Mouse (Mus musculus): ENCODE data around the gene Tlcd2.

Gene Tlcd2

DNA sequence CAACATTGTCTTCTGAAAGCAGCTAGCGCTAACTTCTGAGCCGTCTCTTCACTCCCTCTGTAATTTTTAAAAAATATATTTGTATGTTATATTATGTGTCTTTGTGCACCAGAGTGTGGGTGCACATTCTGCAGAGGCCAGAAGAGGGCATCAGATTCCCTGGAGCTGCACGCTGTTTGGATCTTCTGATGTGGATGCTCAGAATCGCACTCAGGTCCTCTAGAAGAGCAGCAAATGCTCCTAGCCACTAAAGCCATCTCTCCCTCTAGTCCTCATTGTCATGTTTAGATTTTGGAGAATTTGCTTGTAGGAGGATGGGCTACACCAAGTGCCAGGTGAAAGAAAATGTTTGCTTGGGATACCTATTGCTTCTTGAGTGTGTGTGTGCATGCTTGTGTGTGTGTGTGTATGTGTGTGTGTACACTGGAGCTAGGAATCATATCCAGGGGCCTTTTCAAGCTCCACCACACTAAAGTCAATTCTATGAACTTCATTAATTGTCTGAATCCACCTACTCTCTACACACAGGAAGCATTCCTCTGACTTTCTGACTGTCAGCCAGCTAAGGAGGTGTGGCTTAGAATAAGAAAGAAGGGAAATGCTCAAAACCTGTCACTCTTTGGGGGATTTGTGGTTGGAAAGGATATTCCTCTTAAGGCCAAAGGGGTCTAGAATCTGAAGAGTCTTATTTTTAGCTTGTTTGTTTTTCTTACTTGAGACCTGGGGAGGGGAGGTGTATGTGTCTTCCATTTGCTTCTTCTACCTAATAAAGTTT, 5.4 kb downstream of the Tlcd2 start:
- no peak for DNase-seq (ENCODE audit: low spot score in 2 of 2)

DNA sequence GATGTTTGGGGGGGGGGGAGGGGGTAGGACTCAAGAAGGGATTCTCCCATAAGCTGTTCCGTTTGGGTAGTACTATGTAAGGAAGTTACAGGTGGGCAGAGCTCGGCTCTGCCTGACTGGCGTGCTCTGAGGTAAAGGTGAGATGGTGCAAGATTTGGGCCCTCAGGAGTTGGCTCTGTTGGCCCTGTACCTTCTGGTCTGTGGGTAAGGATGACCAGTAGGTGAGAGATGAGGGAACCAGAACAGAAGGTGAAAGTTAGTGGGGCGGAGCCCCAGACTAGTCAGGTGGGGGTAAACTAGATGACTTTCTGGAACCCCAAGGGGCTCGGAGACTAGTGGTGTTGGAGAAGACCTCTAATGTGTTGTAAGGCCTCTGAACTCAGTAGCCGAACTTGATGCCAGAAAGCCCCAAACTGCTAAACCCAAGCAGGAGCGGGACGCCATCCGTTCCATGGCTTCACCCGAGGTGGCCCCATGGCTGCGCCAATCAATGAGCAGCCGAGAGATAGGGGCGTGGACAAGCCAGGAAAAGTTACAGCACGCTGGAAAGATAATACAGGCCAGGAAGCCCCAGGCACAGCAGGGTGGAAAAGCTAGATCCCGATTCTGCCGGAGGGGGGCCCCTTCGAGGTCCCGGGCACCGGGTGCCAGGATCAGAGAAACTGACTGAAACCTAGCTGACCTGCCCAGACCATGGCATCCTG, 6.1 kb downstream of the Tlcd2 start:
- peak in 1 of 2 experiments; percentile 27 for DNase-seq (ENCODE audit: low spot score in 2 of 2)

DNA sequence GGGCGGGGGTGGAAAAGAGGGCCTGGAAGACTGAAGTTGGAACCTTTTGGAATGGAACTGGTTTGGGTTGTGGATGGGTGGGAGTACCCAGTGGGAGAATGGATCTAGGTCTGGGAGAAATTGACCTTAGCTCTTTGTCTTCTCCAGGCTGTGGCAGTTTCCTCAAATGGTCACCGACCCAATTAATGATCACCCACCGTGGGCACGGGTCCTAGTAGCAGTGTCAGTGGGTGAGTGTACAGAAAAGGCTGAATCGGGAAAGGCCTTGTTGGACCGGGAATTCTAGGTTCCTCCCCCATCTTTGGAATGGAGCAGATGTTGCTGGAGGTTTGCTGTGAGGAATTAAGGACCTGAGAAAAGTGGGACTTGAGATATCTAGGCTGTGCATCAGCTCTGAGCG, 6.9 kb downstream of the Tlcd2 start:
- DNase-seq (ENCODE audit: low spot score in 2 of 2) = no peak

DNA sequence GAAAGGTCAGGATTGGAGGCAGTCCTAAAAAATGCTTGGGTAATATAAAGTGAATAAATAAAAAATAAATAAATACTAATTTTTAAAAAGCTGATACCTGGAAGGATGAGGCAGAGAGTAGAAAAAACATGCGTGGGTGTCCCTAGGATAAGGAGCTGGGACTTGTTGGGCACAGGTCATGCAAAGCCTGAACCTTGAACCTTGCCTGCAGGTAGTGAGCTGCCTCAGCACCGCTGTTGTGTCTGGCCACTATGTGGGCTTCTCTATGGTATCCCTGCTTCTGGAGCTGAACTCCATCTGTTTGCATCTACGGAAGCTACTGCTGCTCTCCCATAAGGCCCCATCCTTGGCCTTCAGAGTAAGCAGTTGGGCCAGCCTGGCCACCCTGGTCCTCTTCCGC, 7.7 kb downstream of the Tlcd2 start:
- no peak for DNase-seq (ENCODE audit: low spot score in 2 of 2)

DNA sequence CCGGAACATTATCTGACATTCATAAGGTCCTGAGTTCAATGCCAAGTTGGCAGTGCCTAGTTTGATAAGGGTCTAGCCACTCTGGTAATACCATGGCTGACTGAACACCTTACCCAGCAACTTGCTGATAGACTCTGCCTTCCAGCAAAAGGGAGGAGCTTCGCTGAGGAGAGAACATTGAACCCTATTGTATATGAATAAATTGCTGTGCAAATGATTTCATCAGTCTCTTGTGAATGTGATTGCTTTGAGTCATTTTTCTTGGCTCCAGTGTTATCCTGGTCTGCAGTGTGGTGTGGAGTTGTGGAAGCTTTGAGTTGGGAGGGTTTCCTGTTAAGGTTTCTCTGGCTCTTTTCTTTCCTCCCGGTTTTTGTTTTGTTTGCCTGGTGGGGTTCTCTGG, 9.2 kb downstream of the Tlcd2 start:
- no peak for DNase-seq (ENCODE audit: low spot score in 2 of 2)

DNA sequence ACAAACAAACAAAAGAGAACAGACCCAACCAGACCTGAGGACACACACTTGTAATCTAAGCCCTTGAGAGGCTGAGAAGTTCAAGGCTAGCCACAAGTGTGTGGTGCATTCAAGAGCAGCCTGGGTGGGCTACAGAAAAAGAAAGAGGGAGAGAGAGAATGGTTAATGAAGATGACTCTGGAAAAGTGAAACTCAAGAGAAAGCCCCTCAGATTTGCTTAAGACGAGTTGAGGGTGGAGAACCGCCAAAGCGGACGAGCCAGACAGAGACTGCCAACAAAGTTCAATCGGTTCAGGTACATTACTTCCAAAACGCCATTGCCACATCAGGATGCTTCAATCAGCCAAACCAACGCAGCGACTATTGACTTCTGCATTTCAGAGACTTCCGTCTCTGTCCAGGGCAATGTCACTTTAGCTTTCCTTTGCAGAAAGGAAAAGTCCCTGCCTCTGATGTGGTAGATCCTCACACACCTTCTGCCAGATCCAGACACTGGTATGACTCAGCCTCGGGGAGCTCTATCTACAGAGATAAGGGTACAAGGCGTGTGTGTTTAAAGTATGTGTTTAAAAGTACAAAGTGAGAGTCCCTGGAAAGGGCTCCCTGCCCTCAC, 11.1 kb downstream of the Tlcd2 start:
- DNase-seq (ENCODE audit: low spot score in 2 of 2) = no peak

DNA sequence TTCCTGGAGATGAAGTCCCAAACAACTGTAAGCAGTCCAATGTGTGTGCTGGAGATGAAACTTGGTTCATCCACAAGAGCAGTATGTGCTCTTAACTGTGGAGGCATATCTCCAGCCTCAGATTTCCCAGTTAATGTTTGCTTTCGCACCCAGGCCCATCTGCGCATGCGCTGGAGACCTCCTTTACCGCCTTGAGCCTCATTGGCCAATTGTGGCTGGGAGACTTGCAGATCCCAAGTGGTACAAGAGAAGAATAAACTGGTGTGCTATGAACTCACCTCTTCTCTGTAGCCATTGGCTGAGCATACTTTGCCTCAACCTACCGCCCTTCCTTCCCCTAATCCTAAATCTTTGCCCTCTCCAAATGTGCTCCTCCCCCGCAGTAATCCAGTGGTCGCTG, 11.9 kb downstream of the Tlcd2 start:
- DNase-seq (ENCODE audit: low spot score in 2 of 2) = no peak

DNA sequence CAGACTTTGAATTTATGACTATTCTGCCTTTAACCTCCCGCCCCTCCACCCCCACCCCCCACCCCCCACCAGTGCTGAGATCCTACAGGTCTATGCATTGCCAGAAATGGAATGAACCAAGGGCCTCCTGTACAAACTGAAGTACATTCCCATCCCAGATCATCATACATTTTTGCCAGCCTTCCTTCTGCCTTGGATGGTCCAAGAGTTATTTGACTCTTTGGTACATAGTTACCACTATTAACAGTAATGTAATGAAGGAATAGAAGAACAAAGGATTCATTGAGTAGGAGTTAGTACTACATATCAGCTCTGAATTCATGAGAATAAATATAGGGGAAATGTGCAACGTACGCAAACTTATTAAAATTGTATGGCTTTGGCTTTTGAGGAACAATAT, 24.7 kb downstream of the Tlcd2 start:
- DNase-seq (ENCODE audit: low spot score in 2 of 2) = no peak

DNA sequence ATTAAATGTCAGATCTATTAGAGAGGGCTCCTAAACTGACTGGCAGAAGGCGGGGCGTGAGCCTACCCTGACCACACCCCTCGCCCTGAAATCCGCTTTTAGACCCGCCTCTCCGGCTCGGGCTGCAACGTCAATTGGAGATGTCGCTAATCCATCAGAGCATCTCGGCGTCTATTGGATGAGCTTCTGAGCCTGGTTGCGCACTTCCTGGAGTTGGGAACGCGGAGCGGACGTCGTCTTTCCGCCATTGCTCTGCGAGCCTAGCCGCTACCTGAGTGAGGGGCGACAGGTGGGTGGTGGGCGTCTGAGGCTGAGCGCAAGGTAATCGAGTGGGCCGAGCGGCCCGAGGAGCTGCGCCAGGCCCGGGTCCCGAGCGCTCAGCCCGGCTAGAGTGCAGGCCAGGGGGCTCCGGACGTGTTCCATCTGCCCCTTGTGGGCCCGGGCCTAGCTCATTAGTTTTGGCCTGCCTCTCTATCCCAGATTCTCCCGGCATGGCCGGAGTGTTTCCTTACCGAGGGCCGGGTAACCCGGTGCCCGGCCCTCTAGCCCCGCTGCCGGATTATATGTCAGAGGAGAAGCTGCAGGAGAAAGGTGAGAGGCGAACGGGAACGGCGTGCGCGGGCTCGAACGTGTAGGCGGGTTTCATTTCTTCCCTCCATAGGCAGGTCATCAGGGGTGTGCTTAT, 25.2 kb downstream of the Tlcd2 start, which contains the start of gene Prpf8:
Gene Prpf8, plus strand, starts transcription at position 216 of the 685 bp plus-strand sequence.
- peak; percentile 95 for DNase-seq (ENCODE audit: low spot score in 2 of 2)

DNA sequence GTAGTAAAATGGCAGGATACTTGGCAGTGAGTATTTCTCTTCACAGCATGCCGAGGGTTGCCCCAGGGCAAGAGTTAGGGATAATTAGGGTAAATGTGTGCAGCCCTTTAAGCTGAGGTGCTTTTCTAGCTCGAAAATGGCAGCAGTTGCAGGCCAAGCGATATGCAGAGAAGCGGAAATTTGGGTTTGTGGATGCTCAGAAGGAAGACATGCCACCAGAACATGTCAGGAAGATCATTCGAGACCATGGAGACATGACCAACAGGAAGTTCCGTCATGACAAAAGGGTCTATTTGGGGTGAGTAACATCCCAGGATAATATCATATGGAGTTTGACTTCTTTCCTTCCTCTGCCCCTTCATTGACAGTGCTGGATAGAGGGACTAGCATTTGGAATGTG, 26.0 kb downstream of the Tlcd2 start:
- no peak for DNase-seq (ENCODE audit: low spot score in 2 of 2)

DNA sequence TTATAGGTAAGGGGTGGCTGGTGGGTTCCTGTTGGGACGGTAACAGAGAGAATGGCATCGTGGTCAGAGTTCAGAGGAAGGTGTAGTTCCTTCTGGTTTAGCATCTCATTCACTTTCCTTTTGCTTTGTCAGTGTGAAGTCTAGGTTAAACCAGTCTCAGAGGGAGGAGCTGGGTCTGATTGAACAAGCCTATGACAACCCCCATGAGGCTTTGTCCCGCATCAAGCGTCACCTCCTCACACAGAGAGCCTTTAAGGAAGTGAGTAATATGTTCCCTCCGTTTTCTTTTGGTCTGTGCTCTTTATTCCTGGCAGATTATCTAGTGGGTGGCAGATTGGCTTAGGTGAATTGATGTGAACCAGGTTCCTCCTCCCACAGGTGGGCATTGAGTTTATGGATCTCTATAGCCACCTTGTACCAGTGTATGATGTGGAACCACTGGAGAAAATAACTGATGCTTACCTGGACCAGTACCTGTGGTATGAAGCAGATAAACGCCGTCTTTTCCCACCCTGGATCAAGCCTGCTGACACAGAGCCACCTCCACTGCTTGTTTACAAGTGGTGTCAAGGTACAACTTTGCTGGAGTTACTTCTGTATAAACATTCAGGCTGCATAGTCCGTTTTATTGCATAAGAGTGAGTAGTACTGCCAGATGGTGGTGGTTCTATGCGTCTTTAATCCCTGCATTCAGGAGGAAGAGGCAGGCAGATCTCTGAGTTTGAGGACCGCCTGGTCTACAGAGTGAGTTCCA, 33.0 kb downstream of the Tlcd2 start:
- no peak for DNase-seq (ENCODE audit: low spot score in 2 of 2)

DNA sequence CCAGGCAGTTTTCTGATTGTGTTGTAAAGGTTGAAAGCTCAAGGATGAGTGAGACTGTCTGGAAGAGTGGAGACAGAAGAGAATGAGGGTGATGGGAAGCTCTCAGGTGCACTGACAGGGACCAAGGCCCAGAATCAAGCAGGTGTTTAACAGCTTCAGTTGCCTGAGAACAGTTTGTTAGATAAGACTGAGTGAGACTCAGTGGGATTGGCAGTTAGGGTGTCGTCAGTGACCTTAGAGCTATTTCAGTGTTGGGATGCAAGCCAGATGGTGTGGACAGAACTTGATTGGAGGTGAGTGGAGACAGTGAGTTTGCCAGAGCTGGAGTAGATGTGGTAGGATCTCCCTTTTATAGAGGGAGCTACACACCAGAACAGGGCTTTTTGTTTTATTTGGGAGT, 36.6 kb downstream of the Tlcd2 start:
- DNase-seq (ENCODE audit: low spot score in 2 of 2) = no peak

DNA sequence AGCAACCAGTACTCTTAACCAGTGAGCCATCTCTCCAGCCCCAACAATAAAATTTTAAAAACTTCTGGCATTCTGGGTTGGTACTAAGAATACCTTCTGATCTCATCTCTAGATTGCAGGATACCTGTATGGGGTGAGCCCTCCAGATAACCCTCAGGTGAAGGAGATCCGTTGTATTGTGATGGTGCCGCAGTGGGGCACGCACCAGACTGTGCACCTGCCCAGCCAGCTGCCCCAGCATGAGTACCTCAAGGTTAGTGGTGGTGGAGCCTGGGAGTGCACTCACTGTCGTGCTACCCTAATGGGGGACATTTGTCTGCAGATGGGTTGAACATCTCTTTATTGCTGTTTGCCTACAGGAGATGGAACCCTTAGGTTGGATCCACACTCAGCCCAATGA, 46.6 kb downstream of the Tlcd2 start:
- DNase-seq (ENCODE audit: low spot score in 2 of 2) = no peak

DNA sequence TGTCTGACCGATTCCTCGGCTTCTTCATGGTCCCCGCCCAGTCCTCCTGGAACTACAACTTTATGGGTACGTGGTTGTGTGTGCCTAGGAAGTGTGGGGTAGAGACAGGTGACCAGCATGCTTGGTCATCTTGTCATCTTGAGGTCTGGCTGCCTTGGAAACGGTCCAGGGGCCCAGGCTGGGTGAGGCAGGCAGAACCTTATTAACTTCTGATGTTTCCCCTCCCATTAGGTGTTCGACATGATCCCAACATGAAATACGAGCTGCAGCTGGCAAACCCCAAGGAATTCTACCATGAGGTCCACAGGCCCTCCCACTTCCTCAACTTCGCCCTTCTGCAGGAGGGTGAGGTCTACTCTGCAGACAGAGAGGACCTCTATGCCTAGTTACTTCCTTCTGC, 47.4 kb downstream of the Tlcd2 start:
- DNase-seq (ENCODE audit: low spot score in 2 of 2) = no peak

DNA sequence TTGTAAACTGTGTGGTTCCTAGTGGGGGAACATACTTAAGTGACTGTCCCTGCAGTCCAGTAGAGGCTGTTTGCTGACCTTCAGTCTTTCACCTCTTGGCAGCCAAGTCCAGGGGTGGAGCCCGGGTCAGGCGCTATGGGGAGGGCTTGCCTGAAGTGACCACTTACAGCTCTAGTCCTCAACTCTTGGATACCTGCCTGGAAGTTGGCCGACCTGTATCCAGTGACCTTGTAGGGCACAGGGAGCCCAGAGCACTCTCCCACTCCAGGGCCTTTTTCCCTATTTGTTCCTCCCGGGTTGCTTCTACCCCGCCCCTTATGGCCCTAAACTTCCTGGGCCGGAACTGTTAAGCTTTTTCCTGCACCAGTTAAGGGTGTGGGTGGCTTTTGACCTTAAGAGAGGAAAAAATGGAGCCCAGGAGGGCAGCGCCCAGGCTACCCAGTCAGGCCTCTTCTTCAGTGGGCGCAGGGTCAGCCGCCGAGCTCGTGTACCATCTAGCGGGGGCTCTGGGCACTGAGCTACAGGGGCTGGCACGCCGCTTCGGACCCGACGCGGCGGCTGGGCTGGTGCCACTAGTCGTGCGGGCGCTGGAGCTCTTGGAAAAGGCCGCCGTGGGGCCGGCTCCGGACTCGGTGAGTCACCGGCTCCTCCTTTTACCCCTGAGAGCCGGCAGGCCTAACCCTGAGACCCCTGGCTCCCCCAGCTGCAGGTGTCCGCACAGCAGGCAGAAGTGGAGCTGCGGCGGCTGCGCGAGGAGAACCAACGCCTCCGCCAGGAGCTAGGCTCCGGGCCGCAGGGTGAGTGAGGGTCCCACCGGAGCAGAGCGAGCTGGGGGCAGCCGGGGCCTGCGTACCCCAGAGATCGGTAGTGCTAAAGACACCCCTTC, 48.5 kb downstream of the Tlcd2 start, which contains the start of gene Rilp:
Gene Rilp, plus strand, starts transcription at position 354 of the 886 bp plus-strand sequence.
- peak in 1 of 2 experiments; percentile 46 for DNase-seq (ENCODE audit: low spot score in 2 of 2)

DNA sequence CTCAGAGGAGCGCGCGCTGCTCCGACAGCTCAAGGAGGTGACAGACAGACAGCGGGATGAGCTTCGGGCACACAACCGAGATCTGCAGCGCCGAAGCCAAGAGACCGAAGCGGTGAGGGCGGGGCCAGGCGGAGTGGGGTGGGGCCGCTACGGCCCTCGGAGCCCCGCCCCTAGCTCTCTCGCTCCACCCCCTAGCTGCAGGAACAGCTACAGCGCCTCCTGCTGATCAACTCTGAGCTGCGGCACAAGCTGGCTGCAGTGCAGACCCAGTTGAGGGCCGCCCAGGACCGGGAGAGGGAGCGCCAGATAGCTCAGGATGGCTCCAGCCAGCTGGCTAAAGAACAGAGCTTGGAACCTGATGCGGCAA, 49.1 kb downstream of the Tlcd2 start:
- DNase-seq (ENCODE audit: low spot score in 2 of 2) = peak; percentile 87 to 95

DNA sequence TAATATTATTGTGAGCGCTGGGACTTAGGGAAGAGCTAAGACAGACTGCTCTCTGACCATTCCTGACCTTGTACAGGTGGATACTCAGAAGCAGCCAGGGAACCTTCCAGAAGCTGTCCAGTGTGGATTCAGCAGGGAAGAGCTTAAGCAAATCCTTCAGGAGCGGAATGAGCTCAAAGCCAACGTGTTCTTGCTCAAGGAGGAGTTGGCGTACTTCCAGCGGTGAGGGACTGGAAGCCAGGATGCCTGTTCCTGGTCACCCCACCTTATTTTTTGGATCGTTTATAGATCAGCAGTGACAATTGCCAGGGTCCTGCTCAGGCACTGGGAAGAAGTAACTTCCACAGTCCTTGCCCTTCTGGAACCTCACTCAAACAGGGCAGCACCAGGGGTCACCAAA, 49.7 kb downstream of the Tlcd2 start:
- DNase-seq (ENCODE audit: low spot score in 2 of 2) = no peak

DNA sequence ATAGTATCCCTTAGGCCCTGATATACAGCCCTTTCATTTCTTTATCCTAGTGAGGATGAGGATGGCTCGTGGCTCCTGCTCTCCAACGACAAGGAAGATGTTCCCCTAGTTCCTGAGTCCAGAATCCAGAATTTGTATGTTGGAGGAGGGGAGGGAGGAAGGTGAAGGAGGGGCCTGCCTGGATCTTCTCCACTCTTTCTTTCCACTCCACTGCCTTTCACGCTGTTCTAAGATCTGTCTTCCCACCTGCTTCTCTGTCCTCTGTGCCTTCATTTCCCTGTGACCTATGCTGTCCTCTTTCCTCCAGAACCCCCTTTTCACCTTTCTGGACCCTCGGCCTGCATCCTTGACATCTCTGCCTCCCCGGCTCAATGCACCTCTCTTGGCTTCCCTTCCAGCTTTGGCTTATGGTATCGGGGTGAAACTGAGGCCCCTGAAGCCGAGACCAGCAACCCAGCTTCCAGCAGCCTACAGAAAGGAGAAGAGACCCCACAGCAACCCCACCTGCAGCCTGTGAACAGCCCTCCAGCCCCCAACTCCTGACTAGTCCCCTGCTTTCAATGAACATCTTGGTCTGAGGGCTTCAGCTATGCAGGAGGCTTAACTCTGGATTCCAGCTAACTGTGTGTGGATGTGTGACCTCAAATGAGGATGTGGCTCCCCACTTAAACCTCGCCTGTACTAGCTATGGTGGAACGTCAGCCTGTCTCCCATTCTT, 50.9 kb downstream of the Tlcd2 start:
- no peak for DNase-seq (ENCODE audit: low spot score in 2 of 2)

DNA sequence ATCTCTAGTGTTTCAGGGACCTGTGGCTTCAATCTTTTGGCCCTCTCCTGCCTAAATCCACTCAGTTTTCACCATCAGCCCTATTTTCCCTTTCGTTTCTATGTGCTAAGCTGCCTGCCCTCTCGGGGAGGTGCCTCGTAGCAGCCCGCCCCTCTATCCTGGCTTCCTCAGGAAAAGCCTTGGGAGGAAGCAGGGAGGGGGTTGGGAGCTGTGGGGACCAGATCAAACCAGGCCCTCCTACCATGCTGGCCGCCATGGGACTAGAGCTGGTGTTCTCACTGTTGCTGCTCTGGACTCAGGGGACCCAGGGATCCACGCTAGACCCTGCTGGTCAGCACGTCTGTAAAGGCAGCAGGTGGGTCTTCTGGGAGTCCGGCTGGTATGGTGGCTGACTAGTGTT, 51.8 kb downstream of the Tlcd2 start, which contains the start of gene Scarf1:
Gene Scarf1, plus strand, starts transcription at position 205 of the 400 bp plus-strand sequence.
- no peak for DNase-seq (ENCODE audit: low spot score in 2 of 2)

DNA sequence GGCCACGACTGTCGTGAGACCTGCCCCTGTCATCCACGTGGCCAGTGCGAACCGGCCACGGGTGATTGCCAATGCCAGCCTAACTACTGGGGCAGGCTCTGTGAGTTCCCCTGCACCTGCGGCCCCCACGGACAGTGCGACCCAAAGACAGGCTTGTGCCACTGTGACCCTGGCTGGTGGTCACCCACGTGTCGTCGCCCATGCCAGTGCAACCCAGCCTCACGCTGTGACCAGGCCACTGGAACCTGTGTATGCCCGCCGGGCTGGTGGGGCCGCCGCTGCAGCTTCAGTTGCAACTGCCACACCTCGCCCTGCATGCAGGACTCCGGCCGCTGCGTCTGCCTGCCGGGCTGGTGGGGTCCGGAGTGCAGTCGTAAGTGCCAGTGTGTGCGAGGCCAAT, 53.7 kb downstream of the Tlcd2 start:
- no peak for DNase-seq (ENCODE audit: low spot score in 2 of 2)

Data from spleen, postnatal 14 days (tissue).